Mouse (Mus musculus) C2C12 (cell line): ENCODE measurements around the gene Abr.

Experiments used
- CTCF ChIP-seq: IDR thresholded peaks from one replicate; pipeline ENCODE4 v1.5.1; 2011; ENCODE audit not compliant: control insufficient read depth, insufficient read depth, insufficient read length
- MYOG ChIP-seq: IDR thresholded peaks from one replicate; pipeline ENCODE4 v1.6.1; 2011; ENCODE audit not compliant: control insufficient read depth, insufficient read length; ENCODE audit errors: extremely low read depth

- peak; percentile 75 for TF ChIP-seq CTCF
- no peak for TF ChIP-seq MYOG
Observed at GRCm38 (mm10) chr11:76540973-76541372, 81.1 kb downstream of the Abr start.
